Mouse (Mus musculus) cerebellum, adult 2 months (tissue): ENCODE results near the gene Gm2174.

Experiments used
- CTCF ChIP-seq: fragments of 200-500 bp; IDR thresholded peaks from 2 replicates; pipeline ENCODE4 v1.5.1; 2011; ENCODE audit warnings: low read depth, mild to moderate bottlenecking, control low read depth, low read length, moderate library complexity, borderline replicate concordance; ENCODE audit not compliant: insufficient read depth
- POLR2A ChIP-seq: fragments of 200-500 bp; IDR thresholded peaks from 2 replicates; pipeline ENCODE4 v1.6.1; 2011; ENCODE audit warnings: low read length, control low read depth, borderline replicate concordance; ENCODE audit not compliant: insufficient read depth

- TF ChIP-seq CTCF (no peak), POLR2A (no peak)
These were observed 11.9 kb upstream of the Gm2174 start for GRCm38 (mm10) chrX:56435758-56436283.
